Mouse (Mus musculus): ENCODE measurements at regions not wholly inside any gene's neighbourhood (a gene's known extent, or its start where the extent isn't known, plus 50 kb on each side); places are given as distances from the start of the nearest gene placed in this dataset.

DNA sequence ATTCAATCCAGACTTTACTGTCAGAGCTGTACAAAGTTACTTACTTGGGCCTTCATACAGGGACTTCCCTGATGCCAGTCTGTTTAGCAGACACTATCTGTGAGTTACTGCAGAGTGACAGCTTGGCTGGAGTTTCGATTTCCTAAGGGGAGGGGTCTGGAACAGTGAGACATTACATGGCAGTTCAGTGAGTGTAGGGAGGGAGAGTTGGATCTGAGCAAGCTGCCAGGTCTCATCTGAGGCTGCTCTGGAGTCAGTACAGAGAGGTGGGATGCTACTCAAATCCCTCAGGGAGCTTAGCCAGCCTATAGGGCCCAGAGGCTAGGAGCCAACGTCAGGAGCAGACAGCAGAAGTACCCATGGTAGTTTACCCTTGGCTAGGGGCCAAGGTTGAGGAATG lies 1329.8 kb upstream of the Nr2f1 start:
- WGBS: 32% methylated on average over 2 of the region's 2 CpGs
- Histone ChIP-seq H3K36me3 (ENCODE audit: insufficient read depth, low read length) (no peaks in the 10 kb centered on the region), H3K9ac (replicated peaks; ENCODE audit: low read length) (no peak overlapping the region), H3K4me1 (ENCODE audit: insufficient read depth, low read length) (no peaks in the 10 kb centered on the region), H3K27me3 (ENCODE audit: insufficient read depth, low read length) (no peaks in the 10 kb centered on the region), H3K27ac (ENCODE audit: low read length) (no peak overlapping the region), H3K4me3 (ENCODE audit: low read length) (no peak overlapping the region), H3K9me3 (ENCODE audit: low read length) (no peaks in the 10 kb centered on the region), H3K4me2 (replicated peaks; ENCODE audit: low read depth, low read length) (no peak overlapping the region)
- ATAC-seq (ENCODE audit: low FRiP score, low TSS enrichment): peak; percentile 57; the same call in 1 of the 2 replicates

DNA sequence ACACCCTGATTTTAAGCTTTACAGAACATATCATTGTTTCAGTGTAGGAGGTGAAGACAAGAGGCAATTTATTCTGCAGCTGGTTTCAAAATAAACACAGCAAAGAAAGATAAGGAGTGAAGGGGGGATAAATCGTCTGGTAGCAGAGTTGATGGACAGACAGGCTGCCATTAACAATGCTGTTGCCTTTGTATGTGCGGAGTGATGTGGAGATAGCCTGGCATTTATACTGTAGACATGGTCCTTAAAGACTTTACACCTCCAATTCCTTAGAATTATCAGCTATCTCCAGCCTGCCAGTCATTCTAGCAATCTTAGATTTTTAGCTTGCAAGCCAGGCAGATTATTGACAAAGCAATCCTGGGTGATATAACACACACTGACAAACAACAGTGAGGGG lies 1332.5 kb upstream of the Arrdc3 start:
- H3K4me1 ChIP-seq (ENCODE audit: insufficient read depth, low read length): 0 out of 2 replicates have a peak, but pooled peaks cover 5% of the 10 kb centered on the region
- H3K36me3 ChIP-seq (ENCODE audit: insufficient read depth, low read length): no peaks in the 10 kb centered on the region
- H3K4me3 ChIP-seq (ENCODE audit: low read length): no peak overlapping the region
- H3K4me2 ChIP-seq (replicated peaks; ENCODE audit: low read depth, low read length): no peak overlapping the region
- H3K9me3 ChIP-seq (ENCODE audit: low read length): no peaks in the 10 kb centered on the region
- no peak overlapping the region for H3K9ac ChIP-seq (replicated peaks; ENCODE audit: low read length)
- H3K27ac ChIP-seq (ENCODE audit: low read length): no peak overlapping the region
- WGBS: 28% methylated on average over 2 of the region's 2 CpGs
- no peaks in the 10 kb centered on the region for H3K27me3 ChIP-seq (ENCODE audit: insufficient read depth, low read length)
- ATAC-seq (ENCODE audit: low FRiP score, low TSS enrichment): no peak

GRCm38 (mm10) chr13:79555572-79556280 lies 1327.5 kb upstream of the Arrdc3 start:
- Histone ChIP-seq H3K27me3 (ENCODE audit: insufficient read depth, low read length) (no peaks in the 10 kb centered on the region), H3K9ac (replicated peaks; ENCODE audit: low read length) (no peak overlapping the region)
- 83% methylated on average over 3 of the region's 3 CpGs for WGBS

More at GRCm38 (mm10) chr13:79555572-79556280, 1327.5 kb upstream of the Arrdc3 start:
- no peaks in the 10 kb centered on the region for H3K36me3 ChIP-seq (ENCODE audit: insufficient read depth, low read length)
- no peak overlapping the region for H3K4me3 ChIP-seq (ENCODE audit: low read length)
- peaks cover 2% of the 10 kb centered on the region; the same call in 1 of the 2 replicates for H3K9me3 ChIP-seq (ENCODE audit: low read length)
- no peak overlapping the region for H3K27ac ChIP-seq (ENCODE audit: low read length)
- ATAC-seq (ENCODE audit: low FRiP score, low TSS enrichment): no peak
- 0 out of 2 replicates have a peak, but pooled peaks cover 4% of the 10 kb centered on the region for H3K4me1 ChIP-seq (ENCODE audit: insufficient read depth, low read length)
- H3K4me2 ChIP-seq (replicated peaks; ENCODE audit: low read depth, low read length): no peak overlapping the region

Measured in kidney, embryonic 16.5 days (tissue).